Mouse (Mus musculus) hindlimb bud, embryonic 11.5 days (tissue): ENCODE results near the gene Brd2.
A peak's percentile ranks its signal among the peaks of the same experiment; 100 is the strongest.

Experiments
- DNase-seq: peaks from one replicate; pipeline ENCODE4 v3.0.0-alpha.2; 2012; ENCODE audit warnings: low read depth, low spot score; ENCODE audit errors: extremely low spot score

Gene Brd2

GRCm38 (mm10) chr17:34090923-34091322 is 31.5 kb downstream of the Brd2 start:
- no peak for DNase-seq

GRCm38 (mm10) chr17:34088124-34088523 is 34.3 kb downstream of the Brd2 start:
- no peak for DNase-seq

GRCm38 (mm10) chr17:34087386-34087785 is 35.0 kb downstream of the Brd2 start:
- DNase-seq, result no peak

GRCm38 (mm10) chr17:34083104-34083503 is 39.3 kb downstream of the Brd2 start:
- no peak for DNase-seq

GRCm38 (mm10) chr17:34079621-34080020 is 42.8 kb downstream of the Brd2 start:
- no peak for DNase-seq

GRCm38 (mm10) chr17:34079002-34079401 is 43.4 kb downstream of the Brd2 start:
- no peak for DNase-seq

- DNase-seq, result no peak
These were observed 44.3 kb downstream of the Brd2 start for GRCm38 (mm10) chr17:34078148-34078547.

- peak; percentile 70 for DNase-seq
These were observed 44.9 kb downstream of the Brd2 start for GRCm38 (mm10) chr17:34077549-34077948.

GRCm38 (mm10) chr17:34075271-34075670 is 47.2 kb downstream of the Brd2 start:
- peak; percentile 46 for DNase-seq

- DNase-seq, result no peak
These were observed 50.3 kb downstream of the Brd2 start for GRCm38 (mm10) chr17:34072091-34072490.

GRCm38 (mm10) chr17:34068864-34069263 is 53.6 kb downstream of the Brd2 start:
- DNase-seq, result no peak
